In genomic region chr1:105003786-105004185, GRCm38 (mm10) we compare ENCODE assay signal across 19 mouse cellular contexts.
DNase-seq lines count a peak whose midpoint lies in the region.
"Had no signal": no experiment of that assay in that cellular context is flagged by ENCODE, and none has a peak within 500 bp of the region (broad histone marks: within the 10 kb centered on the region; RNA-seq: fewer than 3 reads in every experiment).

No protein-coding gene starts in this region.

- H3K36me3 ChIP-seq in heart, embryonic 10.5 days, result no peaks in the 10 kb centered on the region
- H3K36me3 ChIP-seq: embryonic facial prominence, embryonic 15.5 days; kidney, embryonic 15.5 days; limb, embryonic 12.5 days had no signal

- no peak overlapping the region for H3K4me3 ChIP-seq in heart, embryonic 10.5 days
- H3K4me3 ChIP-seq: embryonic facial prominence, embryonic 15.5 days; kidney, embryonic 15.5 days; limb, embryonic 12.5 days had no signal

- DNase-seq in layer of hippocampus, adult 9-11 months, result peak; percentile 33
- DNase-seq in layer of hippocampus, postnatal 25 days (ENCODE audit: extremely low spot score in 1 of 2, low spot score in 1 of 2), result no peak
- DNase-seq in cerebellum, adult 11 months, result peak; percentile 57
- peak; percentile 73 to 77 for DNase-seq in cerebellum, adult 18-20 months
- peak; percentile 52 to 81 for DNase-seq in cerebellum, postnatal 14 days
- no peak for DNase-seq in T-cell, adult 2 months (ENCODE audit: low spot score)
- no peak for DNase-seq in heart, embryonic 10.5 days (ENCODE audit: low spot score)
- DNase-seq: adrenal gland, postnatal 10 days; gastrocnemius, postnatal 36 days; heart, postnatal 4 days; kidney, postnatal 36 days; liver, postnatal 0 days; thymus, adult 2 months; thymus, postnatal 4 days had no signal

- H3K27me3 ChIP-seq in heart, embryonic 10.5 days (ENCODE audit: insufficient read depth, poor library complexity, severe bottlenecking), result no peaks in the 10 kb centered on the region
- H3K27me3 ChIP-seq: embryonic facial prominence, embryonic 15.5 days; kidney, embryonic 15.5 days; limb, embryonic 12.5 days had no signal

- WGBS in heart, embryonic 10.5 days, result 82% methylated on average over 1 of the region's 1 CpGs

- no peak overlapping the region for H3K27ac ChIP-seq in heart, embryonic 10.5 days
- H3K27ac ChIP-seq: embryonic facial prominence, embryonic 15.5 days; kidney, embryonic 15.5 days; limb, embryonic 12.5 days; macrophage; stomach, postnatal 0 days had no signal

- H3K9me3 ChIP-seq in heart, embryonic 10.5 days, result no peaks in the 10 kb centered on the region
- H3K9me3 ChIP-seq: embryonic facial prominence, embryonic 15.5 days; kidney, embryonic 15.5 days; limb, embryonic 12.5 days had no signal

- no peaks in the 10 kb centered on the region for H3K4me1 ChIP-seq in heart, embryonic 10.5 days
- H3K4me1 ChIP-seq: embryonic facial prominence, embryonic 15.5 days; kidney, embryonic 15.5 days; limb, embryonic 12.5 days had no signal

Comparison
In these comparisons a context has a peak if more than half of its experiments do, and no peak if none do; other contexts are left out.
1. DNase-seq: peak in layer of hippocampus, adult 9-11 months (single experiment), cerebellum, adult 11 months (single experiment), cerebellum, adult 18-20 months (2 of 2) and cerebellum, postnatal 14 days (2 of 2); none in layer of hippocampus, postnatal 25 days (0 of 2), T-cell, adult 2 months (single experiment) and heart, embryonic 10.5 days (single experiment).